Mouse (Mus musculus): Measurements from ENCODE around the gene Ppp1r15b.

DNA sequence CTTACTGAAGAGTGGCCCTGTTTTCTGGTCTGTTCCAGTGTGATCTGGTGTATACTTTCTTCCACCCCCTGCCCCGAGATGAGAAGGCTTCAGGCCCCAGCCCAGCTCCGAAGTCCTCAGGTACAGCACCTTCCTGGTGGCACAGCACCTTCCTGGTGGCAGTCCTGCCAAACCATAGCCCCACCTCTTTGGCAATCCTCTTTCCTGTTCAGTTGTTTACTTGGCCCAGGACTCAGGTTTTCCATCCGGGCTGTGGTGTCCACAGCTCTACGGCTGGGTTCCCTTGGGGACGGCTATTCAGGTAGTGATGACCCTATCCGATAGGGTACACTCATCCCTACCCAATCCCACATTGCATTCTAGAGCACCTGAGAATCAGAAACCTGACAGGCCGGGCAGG, 27.6 kb upstream of the Ppp1r15b start:
- TF ChIP-seq CTCF (IDR thresholded peaks at IDR 0.05; ENCODE audit: low read depth) (no peak), EP300 (optimal IDR thresholded peaks at IDR 0.05) (no peak)
